Mouse (Mus musculus): Measurements from ENCODE around the gene Hes1. TPM values are rescaled to one million over a fixed set of nuclear protein-coding genes. Genes with fewer than 3 reads are reported as not detected.
A peak's percentile ranks its signal among the peaks of the same experiment; 100 is the strongest.

The Hes1 gene
- polyA plus RNA-seq, 1 experiment from 2014 or later, result 4.7 TPM

GRCm38 (mm10) chr16:30045615-30046014, 18.6 kb upstream of the Hes1 start:
- Histone ChIP-seq H3K27me3 (ENCODE audit: control insufficient read depth, insufficient read depth, low read depth, low read length) (no peaks in the 10 kb centered on the region), H3K4me1 (ENCODE audit: control insufficient read depth, low read depth, low read length) (peaks cover 7% of the 10 kb centered on the region), H3K9me3 (replicated peaks; ENCODE audit: control insufficient read depth, low read length) (no peaks in the 10 kb centered on the region), H3K4me2 (ENCODE audit: low read depth, low read length) (no peak overlapping the region), H3K27ac (ENCODE audit: low read length) (no peak overlapping the region), H3K9ac (ENCODE audit: low read depth, low read length) (no peak overlapping the region), H3K36me3 (ENCODE audit: control insufficient read depth, insufficient read depth) (no peaks in the 10 kb centered on the region), H3K4me3 (ENCODE audit: low read depth, low read length) (no peak overlapping the region)
- WGBS (ENCODE audit: insufficient replicate concordance), result 32% methylated on average over 5 of the region's 5 CpGs
- peak; percentile 90 for ATAC-seq (ENCODE audit: low read depth)

- H3K9me3 ChIP-seq (replicated peaks; ENCODE audit: control insufficient read depth, low read length), result no peaks in the 10 kb centered on the region
- WGBS (ENCODE audit: insufficient replicate concordance), result 62% methylated on average over 7 of the region's 7 CpGs
- H3K4me1 ChIP-seq (ENCODE audit: control insufficient read depth, low read depth, low read length), result peaks cover 7% of the 10 kb centered on the region
- no peak for ATAC-seq (ENCODE audit: low read depth)
- H3K9ac ChIP-seq (ENCODE audit: low read depth, low read length), result no peak overlapping the region
- H3K4me3 ChIP-seq (ENCODE audit: low read depth, low read length), result no peak overlapping the region
- H3K27me3 ChIP-seq (ENCODE audit: control insufficient read depth, insufficient read depth, low read depth, low read length), result no peaks in the 10 kb centered on the region
- no peaks in the 10 kb centered on the region for H3K36me3 ChIP-seq (ENCODE audit: control insufficient read depth, insufficient read depth)
- H3K4me2 ChIP-seq (ENCODE audit: low read depth, low read length), result no peak overlapping the region
- H3K27ac ChIP-seq (ENCODE audit: low read length), result no peak overlapping the region
Measured at GRCm38 (mm10) chr16:30047010-30047409, 17.2 kb upstream of the Hes1 start.

- Histone ChIP-seq H3K27ac (ENCODE audit: low read length) (no peak overlapping the region), H3K36me3 (ENCODE audit: control insufficient read depth, insufficient read depth) (no peaks in the 10 kb centered on the region), H3K27me3 (ENCODE audit: control insufficient read depth, insufficient read depth, low read depth, low read length) (no peaks in the 10 kb centered on the region), H3K4me2 (ENCODE audit: low read depth, low read length) (no peak overlapping the region), H3K4me3 (ENCODE audit: low read depth, low read length) (no peak overlapping the region), H3K9me3 (replicated peaks; ENCODE audit: control insufficient read depth, low read length) (no peaks in the 10 kb centered on the region), H3K9ac (ENCODE audit: low read depth, low read length) (no peak overlapping the region), H3K4me1 (ENCODE audit: control insufficient read depth, low read depth, low read length) (peaks cover 9% of the 10 kb centered on the region)
- no peak for ATAC-seq (ENCODE audit: low read depth)
- 36% methylated on average over 11 of the region's 11 CpGs for WGBS (ENCODE audit: insufficient replicate concordance)
Measured at GRCm38 (mm10) chr16:30047421-30047831, 16.8 kb upstream of the Hes1 start.

- Histone ChIP-seq H3K27ac (ENCODE audit: low read length) (0 out of 2 replicates have a peak overlapping the region, but pooled peaks have one; percentile 29), H3K36me3 (ENCODE audit: control insufficient read depth, insufficient read depth) (no peaks in the 10 kb centered on the region), H3K9me3 (replicated peaks; ENCODE audit: control insufficient read depth, low read length) (no peaks in the 10 kb centered on the region), H3K9ac (ENCODE audit: low read depth, low read length) (no peak overlapping the region), H3K4me3 (ENCODE audit: low read depth, low read length) (no peak overlapping the region), H3K27me3 (ENCODE audit: control insufficient read depth, insufficient read depth, low read depth, low read length) (no peaks in the 10 kb centered on the region), H3K4me1 (ENCODE audit: control insufficient read depth, low read depth, low read length) (peaks cover 6% of the 10 kb centered on the region), H3K4me2 (ENCODE audit: low read depth, low read length) (no peak overlapping the region)
- WGBS (ENCODE audit: insufficient replicate concordance), result 42% methylated on average over 10 of the region's 10 CpGs
- 0 out of 2 replicates have a peak, but pooled peaks have one; percentile 27 for ATAC-seq (ENCODE audit: low read depth)
Measured at GRCm38 (mm10) chr16:30050767-30051490, 13.3 kb upstream of the Hes1 start.

- ATAC-seq (ENCODE audit: low read depth), result no peak
- Histone ChIP-seq H3K4me2 (ENCODE audit: low read depth, low read length) (no peak overlapping the region), H3K36me3 (ENCODE audit: control insufficient read depth, insufficient read depth) (no peaks in the 10 kb centered on the region), H3K27ac (ENCODE audit: low read length) (no peak overlapping the region), H3K4me3 (ENCODE audit: low read depth, low read length) (no peak overlapping the region), H3K4me1 (ENCODE audit: control insufficient read depth, low read depth, low read length) (peaks cover 2% of the 10 kb centered on the region), H3K9ac (ENCODE audit: low read depth, low read length) (no peak overlapping the region), H3K9me3 (replicated peaks; ENCODE audit: control insufficient read depth, low read length) (no peaks in the 10 kb centered on the region), H3K27me3 (ENCODE audit: control insufficient read depth, insufficient read depth, low read depth, low read length) (no peaks in the 10 kb centered on the region)
- 49% methylated on average over 2 of the region's 2 CpGs for WGBS (ENCODE audit: insufficient replicate concordance)
Measured at GRCm38 (mm10) chr16:30052271-30052670, 11.9 kb upstream of the Hes1 start.

GRCm38 (mm10) chr16:30052839-30053511, 11.2 kb upstream of the Hes1 start:
- Histone ChIP-seq H3K9me3 (replicated peaks; ENCODE audit: control insufficient read depth, low read length) (no peaks in the 10 kb centered on the region), H3K4me3 (ENCODE audit: low read depth, low read length) (no peak overlapping the region), H3K4me2 (ENCODE audit: low read depth, low read length) (no peak overlapping the region), H3K36me3 (ENCODE audit: control insufficient read depth, insufficient read depth) (no peaks in the 10 kb centered on the region), H3K4me1 (ENCODE audit: control insufficient read depth, low read depth, low read length) (peaks cover 2% of the 10 kb centered on the region), H3K9ac (ENCODE audit: low read depth, low read length) (no peak overlapping the region), H3K27ac (ENCODE audit: low read length) (peak overlapping the region; percentile 66), H3K27me3 (ENCODE audit: control insufficient read depth, insufficient read depth, low read depth, low read length) (no peaks in the 10 kb centered on the region)
- peak; percentile 62 for ATAC-seq (ENCODE audit: low read depth)
- WGBS (ENCODE audit: insufficient replicate concordance), result 51% methylated on average over 16 of the region's 16 CpGs

GRCm38 (mm10) chr16:30054541-30054940, 9.6 kb upstream of the Hes1 start:
- WGBS (ENCODE audit: insufficient replicate concordance), result 49% methylated on average over 4 of the region's 4 CpGs
- Histone ChIP-seq H3K27ac (ENCODE audit: low read length) (no peak overlapping the region), H3K9ac (ENCODE audit: low read depth, low read length) (no peak overlapping the region), H3K36me3 (ENCODE audit: control insufficient read depth, insufficient read depth) (no peaks in the 10 kb centered on the region), H3K4me2 (ENCODE audit: low read depth, low read length) (no peak overlapping the region), H3K4me1 (ENCODE audit: control insufficient read depth, low read depth, low read length) (peaks cover 5% of the 10 kb centered on the region), H3K4me3 (ENCODE audit: low read depth, low read length) (no peak overlapping the region), H3K9me3 (replicated peaks; ENCODE audit: control insufficient read depth, low read length) (no peaks in the 10 kb centered on the region), H3K27me3 (ENCODE audit: control insufficient read depth, insufficient read depth, low read depth, low read length) (peaks cover 4% of the 10 kb centered on the region)
- no peak for ATAC-seq (ENCODE audit: low read depth)

- Histone ChIP-seq H3K27me3 (ENCODE audit: control insufficient read depth, insufficient read depth, low read depth, low read length) (peaks cover 11% of the 10 kb centered on the region), H3K36me3 (ENCODE audit: control insufficient read depth, insufficient read depth) (no peaks in the 10 kb centered on the region), H3K27ac (ENCODE audit: low read length) (no peak overlapping the region), H3K9ac (ENCODE audit: low read depth, low read length) (no peak overlapping the region), H3K4me1 (ENCODE audit: control insufficient read depth, low read depth, low read length) (peaks cover 5% of the 10 kb centered on the region), H3K4me2 (ENCODE audit: low read depth, low read length) (no peak overlapping the region), H3K4me3 (ENCODE audit: low read depth, low read length) (no peak overlapping the region), H3K9me3 (replicated peaks; ENCODE audit: control insufficient read depth, low read length) (no peaks in the 10 kb centered on the region)
- ATAC-seq (ENCODE audit: low read depth), result no peak
- WGBS (ENCODE audit: insufficient replicate concordance), result 46% methylated on average over 10 of the region's 10 CpGs
Measured at GRCm38 (mm10) chr16:30055361-30055889, 8.8 kb upstream of the Hes1 start.

GRCm38 (mm10) chr16:30055927-30056326, 8.3 kb upstream of the Hes1 start:
- Histone ChIP-seq H3K4me1 (ENCODE audit: control insufficient read depth, low read depth, low read length) (peaks cover 5% of the 10 kb centered on the region), H3K27ac (ENCODE audit: low read length) (no peak overlapping the region), H3K9me3 (replicated peaks; ENCODE audit: control insufficient read depth, low read length) (no peaks in the 10 kb centered on the region), H3K9ac (ENCODE audit: low read depth, low read length) (no peak overlapping the region), H3K27me3 (ENCODE audit: control insufficient read depth, insufficient read depth, low read depth, low read length) (peaks cover 12% of the 10 kb centered on the region), H3K4me3 (ENCODE audit: low read depth, low read length) (no peak overlapping the region), H3K36me3 (ENCODE audit: control insufficient read depth, insufficient read depth) (no peaks in the 10 kb centered on the region), H3K4me2 (ENCODE audit: low read depth, low read length) (no peak overlapping the region)
- 55% methylated on average over 7 of the region's 7 CpGs for WGBS (ENCODE audit: insufficient replicate concordance)
- no peak for ATAC-seq (ENCODE audit: low read depth)
